8 mouse cellular contexts compared by ENCODE assay signal in the genomic region with DNA sequence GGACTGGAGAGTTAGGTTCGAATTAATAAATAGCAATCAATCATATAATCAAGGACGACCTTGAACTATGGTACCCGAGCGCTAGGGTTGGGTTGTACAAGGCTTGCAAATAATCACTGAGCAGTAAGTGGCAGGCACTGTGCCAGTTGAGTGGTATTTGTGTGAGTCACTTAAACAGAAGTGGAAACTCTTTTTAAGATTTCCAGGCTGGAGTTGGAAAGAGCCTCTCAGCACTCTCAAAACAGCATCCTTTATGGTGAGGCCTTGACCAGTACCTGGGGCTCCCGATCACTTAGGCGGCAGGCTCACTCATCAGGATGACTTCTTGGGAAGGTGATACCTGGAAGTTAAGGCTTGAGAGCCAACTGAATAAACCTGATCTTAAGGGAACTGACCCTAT. TPM values are rescaled to one million over a fixed set of nuclear protein-coding genes. Genes with fewer than 3 reads are reported as not detected.
DNase-seq lines count a peak whose midpoint lies in the region; ATAC-seq lines count a peak whose summit lies in the region.

No protein-coding gene starts in this region.

- H3K9me3 ChIP-seq in midbrain, embryonic 12.5 days: no peaks in the 10 kb centered on the region

- H3K27me3 ChIP-seq in midbrain, embryonic 12.5 days: no peaks in the 10 kb centered on the region

- H3K9ac ChIP-seq in midbrain, embryonic 12.5 days (replicated peaks): peak overlapping the region; percentile 80

- WGBS in midbrain, embryonic 12.5 days: 56% methylated on average over 6 of the region's 6 CpGs

- peaks cover 36% of the 10 kb centered on the region for H3K4me1 ChIP-seq in midbrain, embryonic 12.5 days

- peak overlapping the region; percentile 98 for H3K27ac ChIP-seq in midbrain, embryonic 12.5 days (replicated peaks)

- intact Hi-C loops in left cerebral cortex, postnatal 4 days (cut with DNase I): no loop called here
- intact Hi-C loops in left cerebral cortex, postnatal 10 days (cut with DNase I): no loop called here
- intact Hi-C loops in gastrocnemius, postnatal 14 days (cut with DNase I; ENCODE audit: low total_unique reads): no loop called here

- no peak for ATAC-seq in midbrain, embryonic 12.5 days (ENCODE audit: low FRiP score, low read depth)

- peaks cover 59% of the 10 kb centered on the region for H3K36me3 ChIP-seq in midbrain, embryonic 12.5 days

- peak; percentile 27 for DNase-seq in left cerebral cortex, postnatal 4 days
- no peak for DNase-seq in left cerebral cortex, postnatal 10 days (ENCODE audit: extremely low spot score in 1 of 2, low spot score in 2 of 2)
- DNase-seq in adrenal gland, adult 8-10 months: peak; percentile 77
- peak; percentile 51 for DNase-seq in gastrocnemius, postnatal 14 days
- peak; percentile 46 for DNase-seq in kidney, postnatal 14 days
- DNase-seq in layer of hippocampus, postnatal 25 days (ENCODE audit: extremely low spot score in 1 of 2, low spot score in 1 of 2): no peak
- DNase-seq in layer of hippocampus, postnatal 10 days (ENCODE audit: low spot score in 2 of 2): no peak

- H3K4me2 ChIP-seq in midbrain, embryonic 12.5 days (replicated peaks): peak overlapping the region; percentile 96

- peak overlapping the region; percentile 99 for H3K4me3 ChIP-seq in midbrain, embryonic 12.5 days

RNA-seq across cellular contexts. Expression of a gene that starts 0.8 kb away (rescaled TPM):
- 100 to 1,000 TPM; 116 to 119 TPM for total RNA-seq in left cerebral cortex, postnatal 4 days (2021)
- total RNA-seq in left cerebral cortex, postnatal 10 days (2021): 100 to 1,000 TPM; 100 to 110 TPM
- total RNA-seq in adrenal gland, adult 8-10 months (2022): 100 to 1,000 TPM; 141 to 245 (median 164) TPM
- 100 to 1,000 TPM; 101 to 102 TPM for total RNA-seq in gastrocnemius, postnatal 14 days (2021)
- 128 and 134 TPM in 2 replicates for polyA plus RNA-seq in midbrain, embryonic 12.5 days (2016; fragmentation: Nextera tagmentation; extraction: Ambion mirVana)
- 10 to 100 TPM; 91.2 to 93.1 TPM for total RNA-seq in layer of hippocampus, postnatal 25 days (2021)
- total RNA-seq in layer of hippocampus, postnatal 10 days (2021): 100 to 1,000 TPM; 102 to 108 TPM

RNA-seq across cellular contexts. Expression of a gene that starts 9.9 kb away (rescaled TPM):
- 10 to 100 TPM; 45.1 to 50.3 TPM for total RNA-seq in left cerebral cortex, postnatal 4 days (2021)
- 10 to 100 TPM; 41.5 to 47.5 TPM for total RNA-seq in left cerebral cortex, postnatal 10 days (2021)
- total RNA-seq in adrenal gland, adult 8-10 months (2022): 10 to 100 TPM; 32.7 to 41.0 (median 38.4) TPM
- total RNA-seq in gastrocnemius, postnatal 14 days (2021): 10 to 100 TPM; 15.8 to 17.7 TPM
- 56.5 and 60.7 TPM in 2 replicates for polyA plus RNA-seq in midbrain, embryonic 12.5 days (2016; fragmentation: Nextera tagmentation; extraction: Ambion mirVana)
- 10 to 100 TPM; 30.8 to 35.6 TPM for total RNA-seq in layer of hippocampus, postnatal 25 days (2021)
- 10 to 100 TPM; 39.9 to 42.2 TPM for total RNA-seq in layer of hippocampus, postnatal 10 days (2021)

RNA-seq across cellular contexts. Expression of a gene that starts 18.6 kb away (rescaled TPM):
- 10 to 100 TPM; 21.1 to 22.2 TPM for total RNA-seq in left cerebral cortex, postnatal 4 days (2021)
- total RNA-seq in left cerebral cortex, postnatal 10 days (2021): 10 to 100 TPM; 13.6 to 21.0 TPM
- total RNA-seq in adrenal gland, adult 8-10 months (2022): 10 to 100 TPM in 3 of 4 experiments, 1 to 10 TPM in 1; 8.7 to 29.0 (median 17.7) TPM
- total RNA-seq in gastrocnemius, postnatal 14 days (2021): 1 to 10 TPM; 2.2 to 6.2 TPM
- 4.1 TPM in 1 of 2 replicates, not detected in the other for polyA plus RNA-seq in midbrain, embryonic 12.5 days (2016; fragmentation: Nextera tagmentation; extraction: Ambion mirVana)
- 10 to 100 TPM in 1 of 2 experiments, 1 to 10 TPM in 1; 6.3 to 21.1 TPM for total RNA-seq in layer of hippocampus, postnatal 25 days (2021)
- total RNA-seq in layer of hippocampus, postnatal 10 days (2021): 10 to 100 TPM; 21.1 to 23.0 TPM

RNA-seq across cellular contexts. Expression of a gene that starts 20.4 kb away (rescaled TPM):
- 10 to 100 TPM; 29.3 to 30.6 TPM for total RNA-seq in left cerebral cortex, postnatal 4 days (2021)
- total RNA-seq in left cerebral cortex, postnatal 10 days (2021): 10 to 100 TPM; 30.7 to 31.1 TPM
- 10 to 100 TPM; 44.4 to 49.4 (median 48.5) TPM for total RNA-seq in adrenal gland, adult 8-10 months (2022)
- total RNA-seq in gastrocnemius, postnatal 14 days (2021): 10 to 100 TPM; 20.7 TPM
- 46.4 and 50.7 TPM in 2 replicates for polyA plus RNA-seq in midbrain, embryonic 12.5 days (2016; fragmentation: Nextera tagmentation; extraction: Ambion mirVana)
- total RNA-seq in layer of hippocampus, postnatal 25 days (2021): 10 to 100 TPM; 31.8 to 33.0 TPM
- total RNA-seq in layer of hippocampus, postnatal 10 days (2021): 10 to 100 TPM; 32.3 to 34.3 TPM

RNA-seq across cellular contexts. Expression of a gene that starts 32.8 kb away (rescaled TPM):
- 10 to 100 TPM; 43.3 to 44.4 TPM for total RNA-seq in left cerebral cortex, postnatal 4 days (2021)
- total RNA-seq in left cerebral cortex, postnatal 10 days (2021): 10 to 100 TPM; 82.6 to 84.8 TPM
- total RNA-seq in adrenal gland, adult 8-10 months (2022): 1 to 10 TPM in 1 of 4 experiments, under 1 TPM in 3; 0.32 to 1.0 (median 0.77) TPM
- total RNA-seq in gastrocnemius, postnatal 14 days (2021): under 1 TPM; 0.02 to 0.07 TPM
- 0.08 and 0.17 TPM in 2 replicates for polyA plus RNA-seq in midbrain, embryonic 12.5 days (2016; fragmentation: Nextera tagmentation; extraction: Ambion mirVana)
- 10 to 100 TPM; 39.7 to 43.4 TPM for total RNA-seq in layer of hippocampus, postnatal 25 days (2021)
- 10 to 100 TPM; 36.0 to 38.0 TPM for total RNA-seq in layer of hippocampus, postnatal 10 days (2021)

Comparison
In these comparisons a context has a peak if more than half of its experiments do, and no peak if none do; other contexts are left out.
1. DNase-seq: peak in left cerebral cortex, postnatal 4 days (single experiment), adrenal gland, adult 8-10 months (single experiment), gastrocnemius, postnatal 14 days (single experiment) and kidney, postnatal 14 days (single experiment); none in left cerebral cortex, postnatal 10 days (0 of 2), layer of hippocampus, postnatal 25 days (0 of 2) and layer of hippocampus, postnatal 10 days (0 of 2).